Mouse (Mus musculus) liver, adult 2 months (tissue): Measurements from ENCODE around the gene Sema4b.

Source experiments
- CTCF ChIP-seq: fragments of 200-500 bp; IDR thresholded peaks from 2 replicates; pipeline ENCODE4 v1.5.1; 2011; ENCODE audit warnings: low read depth, low read length, control low read depth
- POLR2A ChIP-seq: fragments of 200-500 bp; IDR thresholded peaks from 2 replicates; pipeline ENCODE4 v1.6.1; 2011; ENCODE audit warnings: low read length, control low read depth; ENCODE audit not compliant: insufficient read depth; ENCODE audit errors: extremely low read depth

DNA sequence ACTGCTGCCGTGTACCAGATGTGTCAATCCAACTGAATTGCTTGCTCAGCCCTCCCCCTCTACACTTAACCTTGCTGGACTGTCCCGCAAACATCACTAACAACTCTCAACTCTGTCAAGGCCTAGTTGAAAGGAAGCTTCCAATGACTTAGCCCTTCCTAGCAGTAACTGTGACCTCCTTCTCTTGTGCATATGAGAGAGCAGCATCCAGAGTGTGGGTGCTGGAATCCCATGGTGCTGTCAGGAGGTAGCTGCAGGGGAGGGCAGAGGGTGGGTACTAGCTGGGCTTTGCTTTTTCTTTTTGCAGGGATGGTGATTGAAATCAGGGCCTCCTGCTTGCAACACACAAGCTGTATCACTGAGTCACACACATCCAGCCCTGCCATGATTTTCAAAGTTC lies 86.8 kb downstream of the Sema4b start:
- TF ChIP-seq CTCF (no peak), POLR2A (no peak)
